Mouse (Mus musculus): ENCODE results near the gene Olfr204.

GRCm38 (mm10) chr16:59363893-59364292 is 45.8 kb upstream of the Olfr204 start, which contains the start of gene Olfr209:
- TF ChIP-seq POLR2A (IDR thresholded peaks at IDR 0.05; ENCODE audit: borderline replicate concordance, extremely low read depth, insufficient read depth, insufficient read length, poor library complexity, severe bottlenecking) (no peak), CTCF (IDR thresholded peaks at IDR 0.05; ENCODE audit: borderline replicate concordance, extremely low read depth, insufficient read depth, insufficient read length) (no peak)

All from brain, embryonic 14.5 days (tissue).